Mouse (Mus musculus): ENCODE results near the gene H2-Ke6.

Gene H2-Ke6

DNA sequence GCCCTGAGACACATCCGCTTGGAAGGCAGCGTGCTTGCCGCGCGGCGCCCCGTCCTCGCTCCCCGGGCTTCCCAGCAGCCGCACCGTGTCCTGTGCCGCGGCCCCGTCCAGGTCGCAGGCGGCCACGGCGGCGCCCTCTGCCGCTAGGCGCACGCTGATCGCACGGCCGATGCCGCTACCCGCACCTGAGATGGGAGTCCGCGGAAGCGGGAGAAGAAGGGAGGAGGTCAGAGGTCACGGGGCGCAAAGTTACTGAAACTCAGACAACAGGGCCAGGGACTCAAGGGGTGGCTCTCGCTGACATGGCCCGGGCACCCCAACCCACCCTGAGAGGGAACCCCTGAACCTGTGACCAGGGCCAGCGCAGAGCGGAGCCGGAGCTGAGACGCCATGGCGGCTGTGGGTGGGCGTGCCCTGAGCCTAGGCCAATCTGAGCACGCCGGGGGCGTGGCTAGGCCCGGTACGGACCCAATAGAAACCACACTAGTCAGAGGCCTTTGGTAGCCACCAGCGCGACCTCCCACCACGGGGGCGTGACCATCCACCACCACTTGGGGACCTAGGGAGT is at the start of gene H2-Ke6:
Gene H2-Ke6, minus strand, starts transcription at position 405 of the 568 bp plus-strand sequence.
- peak in 1 of 2 experiments; percentile 93 for DNase-seq (ENCODE audit: low spot score in 2 of 2)

DNA sequence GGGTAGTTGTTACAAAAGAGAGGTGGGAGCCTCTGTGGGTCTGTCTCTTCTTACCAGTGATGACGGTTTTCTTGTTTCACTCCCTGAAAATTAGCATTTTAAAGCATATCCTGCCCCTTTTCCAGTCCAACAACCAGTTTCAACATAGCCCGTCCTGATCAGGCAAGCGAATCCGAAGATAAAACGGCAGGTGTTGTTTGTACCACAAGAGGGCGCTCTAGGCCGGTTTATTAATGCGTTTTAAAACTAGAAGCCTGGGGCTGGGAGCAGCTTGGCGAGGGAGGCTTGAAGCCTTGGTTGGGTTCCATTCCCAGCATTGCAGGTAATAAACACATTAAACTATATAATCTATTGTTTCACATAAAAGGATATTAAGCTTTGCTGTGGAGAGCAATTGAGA is 49.7 kb upstream of the H2-Ke6 start:
- DNase-seq (ENCODE audit: low spot score in 2 of 2): peak in 1 of 2 experiments; percentile 72

DNA sequence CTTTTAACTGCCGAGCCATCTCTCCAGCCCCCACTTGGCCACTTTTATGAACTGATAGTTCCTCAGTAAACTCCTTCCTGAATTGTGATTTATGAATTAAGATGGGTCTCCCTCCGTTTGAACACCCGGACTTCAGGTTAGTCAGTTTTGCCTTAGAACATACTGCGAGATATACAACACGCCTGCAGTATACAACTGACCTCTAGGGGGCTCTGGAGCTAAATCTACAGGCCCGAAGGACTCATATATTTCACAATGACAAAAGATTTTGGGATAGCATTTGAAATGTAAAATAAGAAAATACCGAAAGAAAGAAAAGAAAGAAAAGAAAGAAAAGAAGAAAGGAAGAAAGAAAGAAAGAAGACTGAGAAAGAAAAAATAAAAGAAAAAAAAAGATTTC is 47.4 kb upstream of the H2-Ke6 start:
- peak in 1 of 2 experiments; percentile 70 for DNase-seq (ENCODE audit: low spot score in 2 of 2)

DNA sequence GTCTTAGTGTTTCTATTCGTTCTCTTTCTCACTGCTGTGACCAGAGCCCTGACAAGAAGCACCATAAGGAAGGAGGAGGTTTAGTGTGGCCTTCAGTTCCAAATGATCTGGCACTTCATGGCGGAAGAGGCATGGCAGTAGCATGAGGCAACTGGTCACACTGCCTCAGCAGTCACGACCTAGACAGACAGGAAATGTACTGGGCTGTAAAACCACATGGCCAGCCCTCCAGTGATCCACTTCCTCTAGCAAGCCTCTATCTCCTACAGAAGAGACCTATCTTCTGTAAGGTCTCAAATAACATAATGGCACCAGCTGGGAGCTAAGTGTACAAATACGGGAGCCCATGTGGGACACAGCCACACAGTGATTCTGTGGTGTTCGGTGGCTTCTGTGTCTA is 44.2 kb upstream of the H2-Ke6 start:
- no peak for DNase-seq (ENCODE audit: low spot score in 2 of 2)

DNA sequence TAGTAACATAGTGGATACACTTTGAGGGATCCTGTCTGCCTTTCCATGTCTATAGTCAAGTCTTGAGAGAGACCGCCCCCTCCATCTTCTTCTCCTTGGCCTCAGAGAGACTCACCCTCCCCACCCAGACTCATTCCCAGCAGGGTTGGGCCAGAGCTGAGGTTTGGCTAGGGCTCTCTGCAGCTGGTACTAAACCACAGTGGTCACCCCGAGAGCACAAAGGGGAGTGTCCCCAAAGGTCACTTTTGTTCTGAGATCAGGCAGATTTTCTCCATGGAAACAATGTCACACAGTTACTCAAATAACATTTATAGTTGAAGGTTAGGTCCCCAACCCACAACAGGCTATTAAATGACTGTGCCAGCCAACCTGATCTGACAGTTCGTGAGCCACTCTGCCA is 41.0 kb upstream of the H2-Ke6 start:
- DNase-seq (ENCODE audit: low spot score in 2 of 2): no peak

DNA sequence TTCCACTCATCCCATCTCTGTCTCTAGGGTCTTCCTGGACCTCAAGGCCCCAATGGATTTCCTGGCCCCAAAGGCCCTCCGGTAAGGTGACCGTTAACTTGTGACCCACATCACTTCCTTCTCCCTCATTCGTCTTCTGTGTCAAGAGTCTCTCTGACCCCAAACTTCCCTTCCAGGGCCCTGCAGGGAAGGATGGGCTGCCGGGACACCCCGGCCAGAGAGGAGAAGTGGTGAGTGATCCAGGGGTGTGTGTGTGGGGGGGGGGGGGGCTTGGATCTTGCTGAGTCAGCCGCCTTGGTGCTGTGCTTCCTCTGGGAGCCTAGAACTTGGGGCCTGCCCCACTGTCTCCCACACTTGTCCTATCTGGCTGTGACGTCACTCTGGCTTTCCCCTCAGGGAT is 29.4 kb upstream of the H2-Ke6 start:
- DNase-seq (ENCODE audit: low spot score in 2 of 2): no peak

DNA sequence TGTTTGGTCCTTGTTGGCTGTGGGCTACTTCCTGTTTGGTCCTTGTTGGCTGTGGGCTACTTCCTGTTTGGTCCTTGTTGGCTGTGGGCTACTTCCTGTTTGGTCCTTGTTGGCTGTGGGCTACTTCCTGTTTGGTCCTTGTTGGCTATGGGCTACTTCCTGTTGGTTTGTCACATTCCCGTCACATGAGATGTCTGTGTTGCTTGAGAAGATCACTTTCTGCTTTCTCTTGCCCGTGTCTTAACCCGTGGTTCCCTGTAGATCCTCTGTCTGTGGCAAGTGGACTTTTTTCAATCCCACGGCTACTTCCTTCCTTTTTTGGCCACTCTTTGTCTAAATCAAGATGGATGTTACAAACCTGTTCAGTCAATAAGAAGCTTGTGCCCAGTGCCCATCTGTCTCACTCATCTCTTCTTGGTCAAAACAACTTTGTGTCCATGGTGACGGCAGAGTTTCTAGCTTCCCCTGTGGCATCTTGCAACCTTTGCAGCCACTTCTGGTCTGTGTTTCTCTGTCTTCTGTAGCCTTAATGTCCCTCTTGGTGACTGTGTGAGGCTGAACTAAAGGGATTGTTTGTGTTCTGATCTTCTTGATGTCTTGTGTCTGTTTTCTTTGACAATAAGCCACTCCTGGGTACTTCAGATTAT is 19.7 kb upstream of the H2-Ke6 start:
- DNase-seq (ENCODE audit: low spot score in 2 of 2): no peak

DNA sequence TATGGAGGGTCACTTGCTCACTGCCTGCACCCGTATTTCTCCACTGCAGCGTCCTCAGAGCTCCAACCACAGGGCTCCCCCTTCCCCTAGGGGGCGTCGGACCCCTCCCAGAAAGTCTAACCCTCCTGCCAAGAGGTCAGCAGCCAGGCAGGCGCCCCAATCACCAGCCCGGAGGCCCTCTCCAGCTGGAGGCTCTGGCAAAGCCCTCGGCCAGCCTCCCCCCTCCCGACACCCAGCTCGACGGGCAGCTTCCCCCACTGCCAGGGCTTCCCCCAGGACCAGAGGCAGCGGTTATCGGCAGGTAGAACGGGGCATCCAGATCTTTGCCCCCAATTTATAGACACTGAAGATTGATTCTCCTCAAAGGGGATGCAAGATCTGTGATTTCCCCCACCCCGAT is 18.1 kb upstream of the H2-Ke6 start:
- DNase-seq (ENCODE audit: low spot score in 2 of 2): no peak

DNA sequence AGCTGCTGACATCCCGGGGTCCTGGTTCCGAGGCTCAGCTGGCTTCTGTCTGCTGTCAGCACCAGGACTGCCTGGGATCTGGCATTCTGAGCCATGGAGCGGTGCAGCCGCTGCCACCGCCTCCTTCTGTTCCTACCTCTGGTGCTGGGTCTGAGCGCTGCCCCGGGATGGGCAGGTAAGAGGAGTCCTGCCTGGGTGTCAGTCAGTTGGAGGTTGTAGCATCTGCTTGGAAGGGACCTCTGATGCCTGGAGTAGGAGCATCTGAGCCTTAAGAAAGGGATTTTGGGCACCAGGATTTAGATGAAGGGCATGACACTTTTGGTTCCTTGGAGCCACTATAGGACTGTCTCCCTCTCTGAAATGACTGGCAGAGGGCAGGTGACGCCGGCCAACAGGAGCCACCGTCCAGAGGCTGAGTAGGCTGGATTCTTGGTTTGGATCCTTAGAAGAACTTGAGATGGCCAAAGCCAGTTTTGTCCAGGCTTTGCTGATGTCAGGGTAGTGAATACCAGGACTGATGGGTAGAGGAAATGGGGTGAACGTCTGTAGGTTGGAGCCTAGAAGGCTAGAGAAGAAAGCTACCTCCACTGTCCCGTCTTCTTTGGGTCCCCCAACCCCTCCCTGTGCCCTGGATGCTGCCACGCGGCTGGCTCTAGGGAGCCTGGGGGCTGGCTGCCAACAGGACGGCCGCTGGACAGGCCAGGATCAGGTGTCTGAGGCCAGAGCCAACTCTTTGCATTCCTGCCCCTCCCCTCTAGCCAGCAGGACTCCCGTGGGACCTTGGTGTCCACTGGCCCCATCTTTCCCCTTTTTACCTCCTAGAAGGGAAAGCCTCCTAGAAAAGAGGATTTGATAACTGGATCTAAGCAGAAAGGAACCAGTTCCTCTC is 11.9 kb upstream of the H2-Ke6 start:
- peak in 1 of 2 experiments; percentile 31 for DNase-seq (ENCODE audit: low spot score in 2 of 2)

DNA sequence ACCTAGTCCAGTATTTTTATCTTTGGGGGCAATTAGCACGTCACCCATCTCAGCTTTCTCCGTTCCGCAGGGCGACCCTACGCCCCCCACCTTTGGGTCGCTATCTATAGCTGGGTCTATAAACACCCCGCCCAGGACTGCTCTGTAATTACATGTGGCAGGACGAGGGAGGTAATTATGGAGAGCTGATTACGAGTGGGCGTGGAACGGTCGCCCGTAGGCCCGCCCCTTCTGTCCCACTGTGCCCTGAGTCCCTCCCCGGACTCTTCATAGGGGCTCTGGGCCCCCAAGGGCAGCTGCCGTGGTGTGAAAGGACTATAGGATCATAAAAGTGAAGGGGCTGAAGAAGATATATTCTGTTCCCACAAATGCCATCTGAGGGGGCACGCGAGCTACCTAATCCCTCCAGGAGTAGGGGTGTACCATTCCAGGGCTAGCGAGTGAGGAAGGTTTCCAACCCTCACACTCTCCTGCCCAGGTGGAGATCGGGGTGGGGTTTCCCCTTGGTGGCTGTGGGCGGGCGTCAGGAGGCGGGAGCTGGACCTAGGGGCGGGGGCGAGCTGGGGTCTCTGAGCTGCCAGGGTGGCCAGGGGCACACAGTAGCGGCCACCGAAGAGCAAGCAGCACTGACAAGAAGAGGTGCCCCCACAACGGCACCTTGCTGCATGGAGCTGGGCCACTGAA is 11.2 kb upstream of the H2-Ke6 start, which contains the start of gene Col11a2:
Gene Col11a2, plus strand, starts transcription at position 560 of the 684 bp plus-strand sequence.
- peak in 1 of 2 experiments; percentile 34 for DNase-seq (ENCODE audit: low spot score in 2 of 2)

DNA sequence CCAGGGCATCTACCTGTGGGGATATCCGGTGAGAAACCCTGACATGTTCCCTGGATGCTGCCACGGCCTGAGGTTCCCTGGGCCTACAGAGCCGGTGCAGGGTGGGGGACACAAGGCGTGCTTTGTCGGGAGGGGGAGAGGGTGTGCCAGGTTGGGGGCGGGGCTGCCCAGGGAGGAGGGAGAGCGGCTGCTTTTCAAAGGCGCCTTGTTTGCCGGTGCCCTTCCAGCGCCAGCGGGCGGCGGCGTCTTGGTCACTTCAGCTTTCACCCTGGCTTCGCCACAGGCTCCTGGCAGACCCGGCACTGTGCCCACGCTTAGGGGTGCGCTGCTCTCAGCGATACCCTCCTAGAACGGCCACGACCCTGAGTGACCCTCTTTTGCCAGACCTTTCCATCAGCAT is 10.6 kb upstream of the H2-Ke6 start:
- peak in 1 of 2 experiments; percentile 63 for DNase-seq (ENCODE audit: low spot score in 2 of 2)

DNA sequence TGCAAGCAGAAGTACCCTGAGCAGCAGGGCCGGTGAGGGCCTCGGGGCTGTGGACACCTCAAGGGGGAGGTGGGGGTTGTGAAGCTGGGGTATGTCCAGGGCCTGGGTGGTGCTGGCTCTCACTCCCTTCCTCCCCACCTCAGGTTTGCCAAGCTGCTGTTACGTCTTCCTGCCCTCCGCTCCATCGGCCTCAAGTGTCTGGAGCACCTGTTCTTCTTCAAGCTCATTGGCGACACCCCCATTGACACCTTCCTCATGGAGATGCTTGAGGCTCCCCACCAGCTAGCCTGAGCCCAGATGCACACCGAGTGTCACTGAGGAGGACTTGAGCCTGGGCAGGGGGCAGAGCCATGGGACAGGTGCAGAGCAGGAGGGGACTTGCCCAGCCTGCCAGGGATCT is 9.4 kb upstream of the H2-Ke6 start:
- DNase-seq (ENCODE audit: low spot score in 2 of 2): no peak

DNA sequence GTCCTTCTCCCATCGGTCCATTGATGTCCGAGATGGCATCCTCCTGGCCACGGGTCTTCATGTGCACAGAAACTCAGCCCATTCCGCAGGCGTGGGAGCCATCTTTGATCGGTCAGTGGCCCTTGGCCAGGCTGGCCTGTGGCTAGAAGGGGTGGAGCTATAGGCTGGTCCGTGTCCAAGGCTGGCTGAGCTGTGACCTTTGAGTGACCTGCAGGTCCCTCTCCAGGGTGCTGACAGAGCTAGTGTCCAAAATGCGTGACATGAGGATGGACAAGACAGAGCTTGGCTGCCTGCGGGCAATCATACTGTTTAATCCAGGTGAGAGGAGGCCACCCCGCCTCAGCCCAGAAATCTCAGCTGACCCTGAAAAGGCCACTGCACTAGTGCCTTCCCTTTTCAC is 8.8 kb upstream of the H2-Ke6 start:
- peak in 1 of 2 experiments; percentile 24 for DNase-seq (ENCODE audit: low spot score in 2 of 2)

DNA sequence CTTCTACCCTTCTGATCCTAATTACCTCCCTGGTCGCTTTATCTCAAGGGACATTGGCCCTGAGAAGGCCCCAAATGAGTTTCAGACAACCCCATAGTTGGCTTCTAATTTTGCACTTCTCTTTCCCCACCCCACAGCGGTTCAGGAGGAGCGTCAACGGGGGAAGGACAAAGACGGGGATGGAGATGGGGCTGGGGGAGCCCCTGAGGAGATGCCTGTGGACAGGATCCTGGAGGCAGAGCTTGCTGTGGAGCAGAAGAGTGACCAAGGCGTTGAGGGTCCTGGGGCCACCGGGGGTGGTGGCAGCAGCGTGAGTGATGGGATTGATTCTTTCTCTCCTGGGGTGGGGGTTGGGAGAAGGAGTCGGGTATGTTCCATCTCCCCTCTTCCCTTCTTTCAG is 7.7 kb upstream of the H2-Ke6 start:
- no peak for DNase-seq (ENCODE audit: low spot score in 2 of 2)

DNA sequence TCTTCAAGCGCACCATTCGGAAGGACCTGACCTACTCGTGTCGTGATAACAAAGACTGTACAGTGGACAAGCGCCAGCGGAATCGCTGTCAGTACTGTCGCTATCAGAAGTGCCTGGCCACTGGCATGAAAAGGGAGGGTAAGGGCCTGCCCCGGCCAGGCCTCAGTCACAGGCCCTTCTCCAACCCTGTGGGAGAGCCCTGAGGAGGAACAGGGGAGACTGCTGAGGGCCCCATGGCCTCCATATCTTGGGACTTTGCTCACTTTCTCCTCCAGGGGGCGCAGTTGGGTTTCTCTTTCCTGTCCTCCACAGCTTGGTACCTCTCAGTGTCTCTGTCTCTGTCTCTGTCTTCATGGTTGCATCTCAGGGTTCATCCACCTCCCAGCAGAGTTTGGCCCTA is 6.2 kb upstream of the H2-Ke6 start:
- peak in 1 of 2 experiments; percentile 76 for DNase-seq (ENCODE audit: low spot score in 2 of 2)

DNA sequence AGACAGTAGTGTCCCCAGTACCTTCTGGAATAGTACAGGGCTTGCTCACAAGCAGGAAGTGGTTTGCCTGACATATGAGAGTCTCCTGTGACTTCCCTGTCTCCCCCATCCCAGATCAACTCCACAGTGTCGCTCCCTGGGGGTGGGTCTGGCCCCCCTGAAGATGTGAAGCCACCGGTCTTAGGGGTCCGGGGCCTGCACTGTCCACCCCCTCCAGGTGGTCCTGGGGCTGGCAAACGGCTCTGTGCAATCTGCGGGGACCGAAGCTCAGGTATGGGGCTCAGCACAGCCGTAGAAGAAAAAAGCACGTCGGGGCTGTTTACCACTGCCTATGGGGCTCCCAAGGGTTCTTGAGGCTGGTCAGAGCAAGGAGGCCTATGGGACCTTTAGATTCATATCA is 5.6 kb upstream of the H2-Ke6 start:
- DNase-seq (ENCODE audit: low spot score in 2 of 2): peak in 1 of 2 experiments; percentile 29

DNA sequence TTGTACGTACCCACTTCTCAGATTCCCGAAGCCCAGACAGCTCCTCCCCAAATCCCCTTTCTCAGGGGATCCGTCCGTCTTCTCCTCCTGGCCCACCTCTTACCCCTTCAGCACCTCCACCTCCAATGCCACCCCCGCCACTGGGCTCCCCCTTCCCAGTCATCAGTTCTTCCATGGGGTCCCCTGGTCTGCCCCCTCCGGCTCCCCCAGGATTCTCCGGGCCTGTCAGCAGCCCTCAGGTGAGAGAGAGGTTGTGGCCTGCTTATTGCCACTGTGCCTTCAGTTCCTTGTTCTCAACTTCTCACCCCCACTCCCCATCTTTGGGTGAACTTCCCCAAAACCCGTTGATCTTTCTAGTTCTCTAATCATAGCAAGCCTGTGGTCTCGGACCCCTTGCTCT is 4.9 kb upstream of the H2-Ke6 start:
- DNase-seq (ENCODE audit: low spot score in 2 of 2): peak in 1 of 2 experiments; percentile 21

DNA sequence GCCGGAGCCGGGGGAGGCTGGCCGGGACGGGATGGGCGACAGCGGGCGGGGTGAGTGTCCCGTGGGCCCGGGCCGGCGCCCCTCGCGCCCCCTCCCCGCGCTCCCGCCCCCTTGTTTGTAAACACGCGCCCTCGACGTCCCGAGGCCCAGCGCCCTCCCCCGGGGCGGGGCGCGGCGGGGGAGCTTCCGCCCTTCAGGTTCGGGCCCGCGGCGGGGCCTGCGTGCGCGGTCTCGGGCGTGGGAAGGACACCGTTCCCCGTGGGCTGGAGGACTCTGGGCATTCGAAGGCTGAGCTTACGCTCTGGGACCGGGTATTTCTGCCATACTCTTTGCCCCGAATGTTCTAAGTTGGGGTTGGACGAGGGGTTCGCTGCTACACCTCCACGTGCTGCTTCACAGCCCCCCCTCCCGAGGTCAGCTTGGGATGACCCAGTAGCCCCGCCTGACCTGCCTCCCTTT is 4.3 kb upstream of the H2-Ke6 start:
- DNase-seq (ENCODE audit: low spot score in 2 of 2): peak in 1 of 2 experiments; percentile 58

DNA sequence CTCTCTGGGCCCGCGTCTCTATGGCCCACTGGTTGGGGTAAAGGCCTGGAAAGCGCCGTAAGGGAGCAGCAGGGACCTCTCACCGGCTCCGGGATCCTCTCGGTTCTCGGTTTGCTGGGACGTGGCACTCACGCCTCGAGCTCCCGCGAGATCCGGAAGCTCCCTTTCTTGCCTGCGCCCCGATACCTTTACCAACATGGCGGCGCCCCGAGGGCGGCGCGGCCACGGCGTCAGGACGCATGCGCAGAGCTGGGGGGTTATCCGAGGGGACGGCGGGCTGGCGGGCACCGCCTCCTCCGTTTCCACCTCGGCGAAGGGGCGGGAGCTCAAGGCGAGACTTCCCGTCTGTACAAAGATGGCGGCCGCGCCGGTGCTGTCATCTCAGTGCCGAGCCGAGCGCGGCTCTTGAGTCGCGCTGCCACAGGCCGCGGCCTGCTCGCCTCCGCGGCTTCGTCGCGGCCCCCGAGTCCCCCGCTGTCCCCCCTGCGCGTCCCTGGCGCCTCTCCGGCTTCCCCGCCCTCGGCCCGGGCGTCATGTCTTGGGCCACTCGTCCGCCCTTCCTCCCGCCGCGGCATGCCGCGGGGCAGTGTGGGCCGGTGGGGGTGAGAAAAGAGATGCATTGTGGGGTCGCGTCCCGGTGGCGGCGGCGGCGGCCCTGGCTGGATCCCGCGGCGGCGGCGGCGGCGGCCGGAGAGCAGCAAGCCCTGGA is 3.8 kb upstream of the H2-Ke6 start, which contains the start of the genes Slc39a7 and Rxrb:
Gene Slc39a7, minus strand, starts transcription at position 218 of the 709 bp plus-strand sequence.
Gene Rxrb, plus strand, starts transcription at position 348 of the 709 bp plus-strand sequence.
- DNase-seq (ENCODE audit: low spot score in 2 of 2): peak; percentile 95 to 98

DNA sequence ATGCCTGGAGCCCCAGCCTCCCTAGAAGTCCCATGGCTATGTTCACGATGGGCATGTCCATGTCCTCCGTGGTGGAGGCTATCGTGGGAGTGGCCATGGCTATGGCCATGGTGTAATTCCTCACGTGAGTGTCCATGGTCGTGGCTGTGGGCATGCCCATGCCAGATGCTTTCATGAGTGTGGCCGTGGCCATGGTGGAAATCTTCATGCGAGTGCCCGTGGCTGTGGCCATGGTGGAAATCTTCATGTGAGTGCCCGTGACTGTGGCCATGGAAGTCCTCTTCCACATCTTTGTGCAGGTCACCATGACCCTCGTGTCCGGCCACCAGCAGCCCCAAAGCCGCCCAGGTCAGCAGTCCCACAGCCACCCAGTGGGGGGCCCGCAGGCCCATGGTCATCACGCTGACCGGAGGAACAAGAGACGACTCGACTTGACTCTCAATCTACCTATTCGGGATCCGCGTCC is 3.0 kb upstream of the H2-Ke6 start:
- peak in 1 of 2 experiments; percentile 9 for DNase-seq (ENCODE audit: low spot score in 2 of 2)

Measured in left cerebral cortex, adult 9 months (tissue).